Comparison of ENCODE assay signal across 30 mouse cellular contexts in the genomic region with DNA sequence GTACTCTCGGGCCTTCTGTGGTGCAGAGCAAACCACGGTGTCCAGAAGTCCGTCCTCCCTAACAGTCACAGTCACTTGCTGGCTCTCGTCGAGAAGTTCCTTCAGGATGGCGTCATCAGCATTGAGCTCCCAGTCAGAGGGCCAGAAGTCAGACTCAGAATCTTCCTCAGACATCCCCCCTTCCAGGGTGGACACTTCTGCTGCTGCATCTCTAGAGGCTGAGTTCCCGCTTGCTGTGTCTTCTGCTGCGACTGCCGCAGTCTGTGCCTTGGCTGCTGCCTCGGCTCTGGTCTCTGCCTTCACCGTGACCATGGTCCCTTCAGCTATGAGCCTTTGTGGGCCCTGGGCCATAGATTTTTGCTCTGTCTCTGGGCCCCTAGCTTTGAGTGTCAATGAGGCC. TPM values are rescaled to one million over a fixed set of nuclear protein-coding genes. Genes with fewer than 3 reads are reported as not detected.
A peak's percentile ranks its signal among the peaks of the same experiment; 100 is the strongest.
DNase-seq lines count a peak whose midpoint lies in the region; ATAC-seq lines count a peak whose summit lies in the region.
"Had no signal": no experiment of that assay in that cellular context is flagged by ENCODE, and none has a peak within 500 bp of the region (broad histone marks: within the 10 kb centered on the region; RNA-seq: fewer than 3 reads in every experiment).

No protein-coding gene starts in this region.

- no peak overlapping the region for H3K4me3 ChIP-seq in heart, embryonic 11.5 days (ENCODE audit: low read depth, low read length)
- H3K4me3 ChIP-seq in midbrain, embryonic 11.5 days (ENCODE audit: low read depth, low read length) = no peak overlapping the region
- no peak overlapping the region for H3K4me3 ChIP-seq in midbrain, embryonic 16.5 days (ENCODE audit: low read depth, low read length)
- no peak overlapping the region for H3K4me3 ChIP-seq in brown adipose tissue, adult 24 weeks (ENCODE audit: insufficient read depth, low read depth, low read length)
- H3K4me3 ChIP-seq: embryonic facial prominence, embryonic 13.5 days; embryonic facial prominence, embryonic 15.5 days; erythroblast, embryonic 14.5 days; forebrain, embryonic 10.5 days; forebrain, embryonic 12.5 days had no signal

- no peaks in the 10 kb centered on the region for H3K4me1 ChIP-seq in heart, embryonic 11.5 days (ENCODE audit: control insufficient read depth, insufficient read depth, low read length)
- no peaks in the 10 kb centered on the region for H3K4me1 ChIP-seq in midbrain, embryonic 11.5 days (ENCODE audit: control insufficient read depth, insufficient read depth, low read length)
- H3K4me1 ChIP-seq in midbrain, embryonic 16.5 days (ENCODE audit: control insufficient read depth, insufficient read depth, low read length) = no peaks in the 10 kb centered on the region
- H3K4me1 ChIP-seq in brown adipose tissue, adult 24 weeks (ENCODE audit: control insufficient read depth, insufficient read depth, insufficient read length, low read length) = peaks cover 8% of the 10 kb centered on the region
- H3K4me1 ChIP-seq: embryonic facial prominence, embryonic 13.5 days; embryonic facial prominence, embryonic 15.5 days; forebrain, embryonic 12.5 days had no signal

- no peaks in the 10 kb centered on the region for H3K27me3 ChIP-seq in heart, embryonic 11.5 days (ENCODE audit: control insufficient read depth, insufficient read depth, low read length)
- no peaks in the 10 kb centered on the region for H3K27me3 ChIP-seq in midbrain, embryonic 11.5 days (ENCODE audit: control insufficient read depth, insufficient read depth, low read length)
- no peaks in the 10 kb centered on the region for H3K27me3 ChIP-seq in midbrain, embryonic 16.5 days (ENCODE audit: control insufficient read depth, insufficient read depth, low read depth, low read length)
- H3K27me3 ChIP-seq: CH12.LX; embryonic facial prominence, embryonic 13.5 days; embryonic facial prominence, embryonic 15.5 days; forebrain, embryonic 12.5 days; Patski had no signal

- no peak for ATAC-seq in heart, embryonic 11.5 days (replicated peaks; ENCODE audit: insufficient number of reproducible peaks, low FRiP score, low TSS enrichment)
- no peak for ATAC-seq in midbrain, embryonic 11.5 days (ENCODE audit: low FRiP score)
- no peak for ATAC-seq in midbrain, embryonic 16.5 days
- ATAC-seq: CD4-positive, CD25-positive, alpha-beta regulatory T cell, adult 4 months; forebrain, embryonic 14.5 days; forebrain, embryonic 16.5 days; Patski had no signal

- H3K36me3 ChIP-seq in heart, embryonic 11.5 days (ENCODE audit: control insufficient read depth, insufficient read depth, low read length) = no peaks in the 10 kb centered on the region
- H3K36me3 ChIP-seq in midbrain, embryonic 11.5 days (ENCODE audit: control insufficient read depth, insufficient read depth, low read length) = no peaks in the 10 kb centered on the region
- H3K36me3 ChIP-seq in midbrain, embryonic 16.5 days (ENCODE audit: control insufficient read depth, insufficient read depth, low read length) = no peaks in the 10 kb centered on the region
- H3K36me3 ChIP-seq: embryonic facial prominence, embryonic 13.5 days; forebrain, embryonic 10.5 days; forebrain, embryonic 12.5 days had no signal

- H3K4me2 ChIP-seq in heart, embryonic 11.5 days = no peak overlapping the region
- no peak overlapping the region for H3K4me2 ChIP-seq in midbrain, embryonic 11.5 days
- no peak overlapping the region for H3K4me2 ChIP-seq in midbrain, embryonic 16.5 days (ENCODE audit: low read length)
- H3K4me2 ChIP-seq: embryonic facial prominence, embryonic 13.5 days; embryonic facial prominence, embryonic 15.5 days; forebrain, embryonic 12.5 days had no signal

- WGBS in heart, embryonic 11.5 days (ENCODE audit: insufficient replicate concordance) = 86% methylated on average over 11 of the region's 11 CpGs
- 93% methylated on average over 11 of the region's 11 CpGs for WGBS in midbrain, embryonic 11.5 days
- WGBS in midbrain, embryonic 16.5 days = 96% methylated on average over 11 of the region's 11 CpGs

- H3K9ac ChIP-seq in heart, embryonic 11.5 days (ENCODE audit: low read depth, low read length) = no peak overlapping the region
- H3K9ac ChIP-seq in midbrain, embryonic 11.5 days (ENCODE audit: low read length) = no peak overlapping the region
- no peak overlapping the region for H3K9ac ChIP-seq in midbrain, embryonic 16.5 days (ENCODE audit: low read depth, low read length)
- H3K9ac ChIP-seq: embryonic facial prominence, embryonic 13.5 days; embryonic facial prominence, embryonic 15.5 days; forebrain, embryonic 12.5 days had no signal

- H3K9me3 ChIP-seq in heart, embryonic 11.5 days (replicated peaks; ENCODE audit: control insufficient read depth, low read length) = no peaks in the 10 kb centered on the region
- no peaks in the 10 kb centered on the region for H3K9me3 ChIP-seq in midbrain, embryonic 11.5 days (ENCODE audit: control insufficient read depth, low read length)
- H3K9me3 ChIP-seq in midbrain, embryonic 16.5 days (replicated peaks; ENCODE audit: control insufficient read depth, low read length, poor library complexity, severe bottlenecking) = no peaks in the 10 kb centered on the region
- H3K9me3 ChIP-seq: embryonic facial prominence, embryonic 13.5 days; embryonic facial prominence, embryonic 15.5 days; forebrain, embryonic 10.5 days; forebrain, embryonic 12.5 days; G1E had no signal

- H3K27ac ChIP-seq in heart, embryonic 11.5 days (ENCODE audit: low read depth, low read length) = no peak overlapping the region
- no peak overlapping the region for H3K27ac ChIP-seq in midbrain, embryonic 11.5 days (ENCODE audit: low read depth, low read length)
- H3K27ac ChIP-seq in midbrain, embryonic 16.5 days (ENCODE audit: low read length) = no peak overlapping the region
- 0 out of 2 replicates have a peak overlapping the region, but pooled peaks have one; percentile 11 for H3K27ac ChIP-seq in brown adipose tissue, adult 24 weeks (replicated peaks; ENCODE audit: low read depth, low read length)
- H3K27ac ChIP-seq: embryonic facial prominence, embryonic 13.5 days; embryonic facial prominence, embryonic 15.5 days; forebrain, embryonic 10.5 days; forebrain, embryonic 12.5 days had no signal

- DNase-seq in heart, adult 11 months = peak; percentile 92
- peak; percentile 37 for DNase-seq in midbrain, embryonic 11.5 days (ENCODE audit: low spot score, missing footprints)
- peak; percentile 3 for DNase-seq in R1 (ENCODE audit: low read depth, low spot score)
- DNase-seq in embryo, embryonic 10.5 days (ENCODE audit: low spot score) = no peak
- DNase-seq: adrenal gland, adult 2 months; adrenal gland, postnatal 14 days; adrenal gland, postnatal 36 days; B cell, adult 2 months; cerebellum, adult 11-12 months; cerebellum, adult 2 months; cerebellum, adult 9-10 months; cerebellum, postnatal 10 days; cerebellum, postnatal 25 days; embryo, embryonic 11 days had no signal

RNA-seq across cellular contexts. Expression of gene Helz2, which starts 7.1 kb away (rescaled TPM):
- 1.2 and 1.3 TPM in 2 replicates for polyA plus RNA-seq in heart, embryonic 11.5 days (2014; fragmentation: Nextera tagmentation; extraction: Ambion mirVana)
- 0.44 and 0.56 TPM in 2 replicates for polyA plus RNA-seq in midbrain, embryonic 11.5 days (2014; fragmentation: Nextera tagmentation; extraction: Ambion mirVana)
- 0.32 and 0.44 TPM in 2 replicates for polyA plus RNA-seq in midbrain, embryonic 16.5 days (2015; fragmentation: Nextera tagmentation; extraction: Ambion mirVana)
- 4.0 and 5.4 TPM in 2 replicates for polyA plus RNA-seq in brown adipose tissue, adult 24 weeks (2012; ENCODE audit: insufficient read depth, insufficient read length, missing spikeins)

RNA-seq across cellular contexts. Expression of gene Fndc11, which starts 14.9 kb away (rescaled TPM):
- 0.13 TPM in 1 of 2 replicates, not detected in the other for polyA plus RNA-seq in heart, embryonic 11.5 days (2014; fragmentation: Nextera tagmentation; extraction: Ambion mirVana)
- polyA plus RNA-seq in midbrain, embryonic 11.5 days (2014; fragmentation: Nextera tagmentation; extraction: Ambion mirVana) = 0.15 TPM in 2 replicates
- polyA plus RNA-seq in midbrain, embryonic 16.5 days (2015; fragmentation: Nextera tagmentation; extraction: Ambion mirVana) = 0.41 and 0.42 TPM in 2 replicates
- not detected in 2 replicates for polyA plus RNA-seq in brown adipose tissue, adult 24 weeks (2012; ENCODE audit: insufficient read depth, insufficient read length, missing spikeins)
- polyA plus RNA-seq: cerebellum, adult 2 months; cortical plate, adult 2 months; embryonic facial prominence, embryonic 11.5 days; embryonic facial prominence, embryonic 13.5 days; forebrain, embryonic 16.5 days; G1E; Patski had no signal

RNA-seq across cellular contexts. Expression of gene Srms, which starts 21.7 kb away (rescaled TPM):
- 0.29 TPM in 1 of 2 replicates, not detected in the other for polyA plus RNA-seq in heart, embryonic 11.5 days (2014; fragmentation: Nextera tagmentation; extraction: Ambion mirVana)
- polyA plus RNA-seq in midbrain, embryonic 11.5 days (2014; fragmentation: Nextera tagmentation; extraction: Ambion mirVana) = 0.14 TPM in 1 of 2 replicates, not detected in the other
- polyA plus RNA-seq in midbrain, embryonic 16.5 days (2015; fragmentation: Nextera tagmentation; extraction: Ambion mirVana) = 0.07 and 0.20 TPM in 2 replicates
- 1.1 and 1.5 TPM in 2 replicates for polyA plus RNA-seq in brown adipose tissue, adult 24 weeks (2012; ENCODE audit: insufficient read depth, insufficient read length, missing spikeins)
- polyA plus RNA-seq: embryonic facial prominence, embryonic 11.5 days; embryonic facial prominence, embryonic 13.5 days; forebrain, embryonic 12.5 days; G1E; Patski had no signal

RNA-seq across cellular contexts. Expression of gene Ptk6, which starts 32.1 kb away (rescaled TPM):
- polyA plus RNA-seq in heart, embryonic 11.5 days (2014; fragmentation: Nextera tagmentation; extraction: Ambion mirVana) = not detected in 2 replicates
- polyA plus RNA-seq in midbrain, embryonic 11.5 days (2014; fragmentation: Nextera tagmentation; extraction: Ambion mirVana) = not detected in 2 replicates
- not detected in 2 replicates for polyA plus RNA-seq in midbrain, embryonic 16.5 days (2015; fragmentation: Nextera tagmentation; extraction: Ambion mirVana)
- polyA plus RNA-seq in brown adipose tissue, adult 24 weeks (2012; ENCODE audit: insufficient read depth, insufficient read length, missing spikeins) = not detected in 2 replicates
- polyA plus RNA-seq: embryonic facial prominence, embryonic 11.5 days; embryonic facial prominence, embryonic 13.5 days; erythroblast, embryonic 14.5 days; forebrain, embryonic 10.5 days; forebrain, embryonic 12.5 days; forebrain, embryonic 14.5 days; forebrain, embryonic 16.5 days; G1E; Patski had no signal

RNA-seq across cellular contexts. Expression of gene Ppdpf, which starts 47.6 kb away (rescaled TPM):
- 187 and 214 TPM in 2 replicates for polyA plus RNA-seq in heart, embryonic 11.5 days (2014; fragmentation: Nextera tagmentation; extraction: Ambion mirVana)
- polyA plus RNA-seq in midbrain, embryonic 11.5 days (2014; fragmentation: Nextera tagmentation; extraction: Ambion mirVana) = 414 and 426 TPM in 2 replicates
- polyA plus RNA-seq in midbrain, embryonic 16.5 days (2015; fragmentation: Nextera tagmentation; extraction: Ambion mirVana) = 407 and 408 TPM in 2 replicates
- 153 and 205 TPM in 2 replicates for polyA plus RNA-seq in brown adipose tissue, adult 24 weeks (2012; ENCODE audit: insufficient read depth, insufficient read length, missing spikeins)
